In genomic region chr7:117435091-117435490, GRCm38 (mm10) we compare ENCODE assay signal across 21 mouse cellular contexts. TPM values are rescaled to one million over a fixed set of nuclear protein-coding genes. Genes with fewer than 3 reads are reported as not detected.
DNase-seq lines count a peak whose midpoint lies in the region; ATAC-seq and TF ChIP-seq lines count a peak whose summit lies in the region.
"Had no signal": no experiment of that assay in that cellular context is flagged by ENCODE, and none has a peak within 500 bp of the region (broad histone marks: within the 10 kb centered on the region; RNA-seq: fewer than 3 reads in every experiment).

No protein-coding gene starts in this region.

- H3K36me3 ChIP-seq in forebrain, postnatal 0 days (ENCODE audit: insufficient read depth) = no peaks in the 10 kb centered on the region
- no peaks in the 10 kb centered on the region for H3K36me3 ChIP-seq in forebrain, embryonic 13.5 days (ENCODE audit: poor library complexity, severe bottlenecking)
- no peaks in the 10 kb centered on the region for H3K36me3 ChIP-seq in hindbrain, embryonic 15.5 days
- H3K36me3 ChIP-seq in hindbrain, embryonic 11.5 days (ENCODE audit: control insufficient read depth, insufficient read depth, low read length) = no peaks in the 10 kb centered on the region
- H3K36me3 ChIP-seq in lung, embryonic 15.5 days = no peaks in the 10 kb centered on the region
- H3K36me3 ChIP-seq in lung, postnatal 0 days (ENCODE audit: insufficient read depth, low read length) = no peaks in the 10 kb centered on the region
- no peaks in the 10 kb centered on the region for H3K36me3 ChIP-seq in limb, embryonic 14.5 days (ENCODE audit: control insufficient read depth, insufficient read depth, low read length)
- H3K36me3 ChIP-seq: G1E; liver, embryonic 12.5 days; midbrain, embryonic 10.5 days; neural tube, embryonic 12.5 days had no signal

- no peak for TF ChIP-seq POLR2A in limb, embryonic 14.5 days (IDR thresholded peaks at IDR 0.05; ENCODE audit: borderline replicate concordance, extremely low read depth, insufficient read depth, insufficient read length)

- no peak overlapping the region for H3K9ac ChIP-seq in forebrain, postnatal 0 days
- H3K9ac ChIP-seq in forebrain, embryonic 13.5 days = no peak overlapping the region
- H3K9ac ChIP-seq in hindbrain, embryonic 15.5 days = no peak overlapping the region
- H3K9ac ChIP-seq in hindbrain, embryonic 11.5 days (ENCODE audit: low read depth, low read length) = no peak overlapping the region
- H3K9ac ChIP-seq in lung, embryonic 15.5 days = no peak overlapping the region
- no peak overlapping the region for H3K9ac ChIP-seq in lung, postnatal 0 days (replicated peaks; ENCODE audit: low read depth)
- H3K9ac ChIP-seq in limb, embryonic 14.5 days (ENCODE audit: low read depth, low read length, severe bottlenecking) = no peak overlapping the region
- H3K9ac ChIP-seq: liver, embryonic 12.5 days; neural tube, embryonic 12.5 days had no signal

- TF ChIP-seq EP300 in lung, postnatal 0 days (IDR thresholded peaks at IDR 0.05) = no peak

- H3K4me2 ChIP-seq in forebrain, postnatal 0 days (ENCODE audit: low read depth) = no peak overlapping the region
- H3K4me2 ChIP-seq in forebrain, embryonic 13.5 days = no peak overlapping the region
- no peak overlapping the region for H3K4me2 ChIP-seq in hindbrain, embryonic 15.5 days
- H3K4me2 ChIP-seq in hindbrain, embryonic 11.5 days (replicated peaks; ENCODE audit: low read depth, low read length) = no peak overlapping the region
- no peak overlapping the region for H3K4me2 ChIP-seq in lung, embryonic 15.5 days
- H3K4me2 ChIP-seq in lung, postnatal 0 days (replicated peaks; ENCODE audit: low read depth, low read length) = no peak overlapping the region
- H3K4me2 ChIP-seq in limb, embryonic 14.5 days (replicated peaks; ENCODE audit: low read depth, low read length, severe bottlenecking) = no peak overlapping the region
- H3K4me2 ChIP-seq: liver, embryonic 12.5 days; neural tube, embryonic 12.5 days had no signal

- no peak for ATAC-seq in forebrain, postnatal 0 days
- no peak for ATAC-seq in forebrain, embryonic 13.5 days
- no peak for ATAC-seq in hindbrain, embryonic 15.5 days (ENCODE audit: low FRiP score, low read depth)
- ATAC-seq in hindbrain, embryonic 11.5 days (ENCODE audit: low FRiP score) = no peak
- 0 out of 2 replicates have a peak, but pooled peaks have one; percentile 13 for ATAC-seq in lung, embryonic 15.5 days (ENCODE audit: borderline replicate concordance, extremely low read depth, low FRiP score, low TSS enrichment)
- no peak for ATAC-seq in lung, postnatal 0 days
- ATAC-seq in limb, embryonic 14.5 days (ENCODE audit: low FRiP score, low read depth) = no peak
- ATAC-seq: activated CD4-positive, CD25-positive, alpha-beta regulatory T cell, adult 4 months; forebrain, embryonic 16.5 days; inflammation-experienced regulatory T-cells, adult 6 months; liver, embryonic 12.5 days had no signal

- no peak for DNase-seq in forebrain, postnatal 0 days
- DNase-seq in hindbrain, embryonic 11.5 days (ENCODE audit: low spot score) = no peak
- DNase-seq in lung, postnatal 0 days (ENCODE audit: low spot score) = no peak
- DNase-seq in limb, embryonic 14.5 days (ENCODE audit: low spot score) = no peak
- no peak for DNase-seq in left cerebral cortex, postnatal 36 days (ENCODE audit: low spot score in 2 of 2)
- DNase-seq: cerebellum, postnatal 14 days; embryo, embryonic 11 days; kidney, postnatal 4 days; lung, adult 2 months; lung, postnatal 4 days had no signal

- H3K4me1 ChIP-seq in forebrain, postnatal 0 days (ENCODE audit: insufficient read depth) = peaks cover 23% of the 10 kb centered on the region
- H3K4me1 ChIP-seq in forebrain, embryonic 13.5 days = peaks cover 48% of the 10 kb centered on the region
- peaks cover 35% of the 10 kb centered on the region for H3K4me1 ChIP-seq in hindbrain, embryonic 15.5 days (replicated peaks)
- H3K4me1 ChIP-seq in hindbrain, embryonic 11.5 days (replicated peaks; ENCODE audit: control insufficient read depth, insufficient read depth, low read length) = no peaks in the 10 kb centered on the region
- H3K4me1 ChIP-seq in lung, embryonic 15.5 days = peaks cover 6% of the 10 kb centered on the region; the same call in 1 of the 2 replicates
- no peaks in the 10 kb centered on the region for H3K4me1 ChIP-seq in lung, postnatal 0 days (ENCODE audit: insufficient read depth, low read depth, low read length)
- peaks cover 31% of the 10 kb centered on the region for H3K4me1 ChIP-seq in limb, embryonic 14.5 days (ENCODE audit: control insufficient read depth, insufficient read depth, low read length)
- H3K4me1 ChIP-seq: neural tube, embryonic 12.5 days had no signal

- H3K4me3 ChIP-seq in forebrain, postnatal 0 days (ENCODE audit: low read depth, low read length) = no peak overlapping the region
- no peak overlapping the region for H3K4me3 ChIP-seq in forebrain, embryonic 13.5 days
- no peak overlapping the region for H3K4me3 ChIP-seq in hindbrain, embryonic 15.5 days
- H3K4me3 ChIP-seq in hindbrain, embryonic 11.5 days (ENCODE audit: low read depth, low read length) = no peak overlapping the region
- H3K4me3 ChIP-seq in lung, embryonic 15.5 days = no peak overlapping the region
- H3K4me3 ChIP-seq in lung, postnatal 0 days (ENCODE audit: low read depth, low read length) = no peak overlapping the region
- no peak overlapping the region for H3K4me3 ChIP-seq in limb, embryonic 14.5 days (replicated peaks; ENCODE audit: low read length)
- H3K4me3 ChIP-seq: erythroblast, embryonic 14.5 days; liver, embryonic 12.5 days; midbrain, embryonic 10.5 days; neural tube, embryonic 12.5 days had no signal

- no peaks in the 10 kb centered on the region for H3K27me3 ChIP-seq in forebrain, postnatal 0 days (ENCODE audit: insufficient read depth, low read length)
- H3K27me3 ChIP-seq in forebrain, embryonic 13.5 days = no peaks in the 10 kb centered on the region
- H3K27me3 ChIP-seq in hindbrain, embryonic 15.5 days = no peaks in the 10 kb centered on the region
- H3K27me3 ChIP-seq in hindbrain, embryonic 11.5 days (ENCODE audit: control insufficient read depth, insufficient read depth, low read length) = no peaks in the 10 kb centered on the region
- no peaks in the 10 kb centered on the region for H3K27me3 ChIP-seq in lung, embryonic 15.5 days
- H3K27me3 ChIP-seq in lung, postnatal 0 days (replicated peaks; ENCODE audit: insufficient read depth, low read length) = no peaks in the 10 kb centered on the region
- H3K27me3 ChIP-seq in limb, embryonic 14.5 days (ENCODE audit: control insufficient read depth, insufficient read depth, low read length) = no peaks in the 10 kb centered on the region
- H3K27me3 ChIP-seq: liver, embryonic 12.5 days; neural tube, embryonic 12.5 days had no signal

- TF ChIP-seq CTCF in forebrain, postnatal 0 days (IDR thresholded peaks at IDR 0.05; ENCODE audit: low read depth) = no peak
- no peak for TF ChIP-seq CTCF in lung, postnatal 0 days (IDR thresholded peaks at IDR 0.05)

- intact Hi-C loops in left cerebral cortex, postnatal 36 days (cut with DNase I) = no loop called here

- H3K27ac ChIP-seq in forebrain, postnatal 0 days (ENCODE audit: low read depth, low read length) = 0 out of 2 replicates have a peak overlapping the region, but pooled peaks have one; percentile 23
- no peak overlapping the region for H3K27ac ChIP-seq in forebrain, embryonic 13.5 days
- H3K27ac ChIP-seq in hindbrain, embryonic 15.5 days (replicated peaks) = peak overlapping the region; percentile 71; the same call in 1 of the 2 replicates
- no peak overlapping the region for H3K27ac ChIP-seq in hindbrain, embryonic 11.5 days (ENCODE audit: low read depth, low read length)
- no peak overlapping the region for H3K27ac ChIP-seq in lung, embryonic 15.5 days
- no peak overlapping the region for H3K27ac ChIP-seq in lung, postnatal 0 days (ENCODE audit: low read length)
- H3K27ac ChIP-seq in limb, embryonic 14.5 days (replicated peaks; ENCODE audit: low read depth, low read length) = peak overlapping the region; percentile 81
- H3K27ac ChIP-seq: liver, embryonic 12.5 days; midbrain, embryonic 10.5 days; neural tube, embryonic 12.5 days had no signal

- no peaks in the 10 kb centered on the region for H3K9me3 ChIP-seq in forebrain, postnatal 0 days (ENCODE audit: low read length)
- H3K9me3 ChIP-seq in forebrain, embryonic 13.5 days (replicated peaks) = no peaks in the 10 kb centered on the region
- H3K9me3 ChIP-seq in hindbrain, embryonic 15.5 days = no peaks in the 10 kb centered on the region
- no peaks in the 10 kb centered on the region for H3K9me3 ChIP-seq in hindbrain, embryonic 11.5 days (ENCODE audit: control insufficient read depth, low read length)
- no peaks in the 10 kb centered on the region for H3K9me3 ChIP-seq in lung, embryonic 15.5 days
- H3K9me3 ChIP-seq in lung, postnatal 0 days (ENCODE audit: low read length) = no peaks in the 10 kb centered on the region
- no peaks in the 10 kb centered on the region for H3K9me3 ChIP-seq in limb, embryonic 14.5 days (ENCODE audit: control insufficient read depth, low read length)
- H3K9me3 ChIP-seq: liver, embryonic 12.5 days; midbrain, embryonic 10.5 days; neural tube, embryonic 12.5 days had no signal

- 91% methylated on average over 3 of the region's 3 CpGs for WGBS in forebrain, postnatal 0 days
- 86% methylated on average over 3 of the region's 3 CpGs for WGBS in forebrain, embryonic 13.5 days
- 92% methylated on average over 3 of the region's 3 CpGs for WGBS in hindbrain, embryonic 15.5 days
- WGBS in hindbrain, embryonic 11.5 days = 85% methylated on average over 3 of the region's 3 CpGs
- WGBS in lung, embryonic 15.5 days = 78% methylated on average over 3 of the region's 3 CpGs
- WGBS in lung, postnatal 0 days = 80% methylated on average over 3 of the region's 3 CpGs
- WGBS in limb, embryonic 14.5 days = 65% methylated on average over 3 of the region's 3 CpGs

RNA-seq across cellular contexts. Expression of gene Xylt1, which starts 54.3 kb away (rescaled TPM):
- total RNA-seq in forebrain, postnatal 0 days (2014; rRNA removed) = 11.7 and 14.0 TPM in 2 replicates
- 1.4 and 2.6 TPM in 2 replicates for polyA plus RNA-seq in forebrain, postnatal 0 days (2015; fragmentation: Nextera tagmentation; extraction: Ambion mirVana)
- 2.4 and 2.5 TPM in 2 replicates for polyA plus RNA-seq in forebrain, embryonic 13.5 days (2015; fragmentation: Nextera tagmentation; extraction: Ambion mirVana)
- polyA plus RNA-seq in hindbrain, embryonic 15.5 days (2015; fragmentation: Nextera tagmentation; extraction: Ambion mirVana) = 3.5 and 4.0 TPM in 2 replicates
- 1.3 and 2.1 TPM in 2 replicates for polyA plus RNA-seq in hindbrain, embryonic 11.5 days (2014; fragmentation: Nextera tagmentation; extraction: Ambion mirVana)
- 0.81 and 1.0 TPM in 2 replicates for polyA plus RNA-seq in lung, embryonic 15.5 days (2015; fragmentation: Nextera tagmentation; extraction: Ambion mirVana)
- polyA plus RNA-seq in lung, postnatal 0 days (2015; fragmentation: Nextera tagmentation; extraction: Ambion mirVana) = 0.45 and 0.63 TPM in 2 replicates
- polyA plus RNA-seq in limb, embryonic 14.5 days (2012; rRNA removed) = 9.9 and 13.0 TPM in 2 replicates
- polyA plus RNA-seq in limb, embryonic 14.5 days (2014; fragmentation: Nextera tagmentation; extraction: Ambion mirVana) = 4.2 and 4.8 TPM in 2 replicates
- total RNA-seq in left cerebral cortex, postnatal 36 days (2021) = 10 to 100 TPM; 46.0 to 59.0 TPM
- polyA plus RNA-seq: G1E had no signal

Comparison
In these comparisons a context has a peak if more than half of its experiments do, and no peak if none do; other contexts are left out.
1. H3K27ac ChIP-seq: peak in forebrain, postnatal 0 days (single experiment), hindbrain, embryonic 15.5 days (single experiment) and limb, embryonic 14.5 days (single experiment); none in forebrain, embryonic 13.5 days (single experiment), hindbrain, embryonic 11.5 days (single experiment), lung, embryonic 15.5 days (single experiment) and lung, postnatal 0 days (single experiment).